Mouse (Mus musculus) C2C12 (cell line): ENCODE data around the gene Rtn1.

Experiments
- CEBPB ChIP-seq: IDR thresholded peaks from one replicate; pipeline ENCODE4 v1.6.1; 2011; ENCODE audit warnings: low read depth, mild to moderate bottlenecking, control low read depth, moderate library complexity
- CTCF ChIP-seq: IDR thresholded peaks from one replicate; pipeline ENCODE4 v1.5.1; 2011; ENCODE audit not compliant: control insufficient read depth, insufficient read depth, insufficient read length
- MAX ChIP-seq: IDR thresholded peaks from one replicate; pipeline ENCODE4 v1.6.1; 2011; ENCODE audit warnings: mild to moderate bottlenecking, control low read depth
- MYOD1 ChIP-seq: IDR thresholded peaks from one replicate; pipeline ENCODE4 v1.6.1; 2011; ENCODE audit warnings: low read depth; ENCODE audit not compliant: control insufficient read depth, insufficient read length
- MYOG ChIP-seq: IDR thresholded peaks from one replicate; pipeline ENCODE4 v1.6.1; 2011; ENCODE audit not compliant: control insufficient read depth, insufficient read length; ENCODE audit errors: extremely low read depth

DNA sequence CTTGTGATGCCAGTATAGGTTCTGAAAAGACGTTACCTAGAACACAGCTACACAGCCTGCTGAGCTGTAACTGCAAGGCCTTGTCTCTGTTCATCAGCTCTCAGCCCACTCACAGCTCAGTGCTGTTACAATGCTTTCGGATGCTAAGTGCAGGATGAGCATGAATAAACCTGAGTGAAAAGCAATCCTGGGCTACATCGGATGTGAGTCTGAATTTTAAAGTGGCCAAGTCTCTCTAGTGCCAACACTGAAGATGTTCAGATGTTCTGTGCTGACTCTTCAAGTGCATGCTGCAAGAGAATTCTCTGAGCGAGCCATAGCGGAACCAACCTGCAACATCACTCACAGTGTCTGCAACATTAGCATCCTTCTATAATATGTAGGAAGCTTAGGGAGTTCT is 32.5 kb downstream of the Rtn1 start:
- TF ChIP-seq MAX = no peak
- no peak for TF ChIP-seq MYOD1
- no peak for TF ChIP-seq CTCF
- TF ChIP-seq CEBPB = no peak
- TF ChIP-seq MYOG = no peak
